Mouse (Mus musculus) layer of hippocampus, postnatal 14 days (tissue): Measurements from ENCODE around the gene Gm38100. TPM values are rescaled to one million over a fixed set of nuclear protein-coding genes. Genes with fewer than 3 reads are reported as not detected.
A peak's percentile ranks its signal among the peaks of the same experiment; 100 is the strongest.

ENCODE experiments used
- DNase-seq, 2 experiments: peaks; one replicate each; pipeline ENCODE4 v3.0.0; 2021 to 2022; ENCODE audit warnings: low spot score in 2 of 2, mixed read lengths in 1 of 2
- long read RNA-seq, 2 experiments: library from polyadenylated mRNA; stranded (forward); transcript quantifications; one replicate each; pipeline ENCODE4 v2.0.0; 2021
- total RNA-seq, 2 experiments: library from RNA; stranded (reverse); gene quantifications; 2 replicates each; pipeline ENCODE4 v1.2.3; 2021

Gene Gm38100
- not detected for total RNA-seq
- long read RNA-seq, experiment 1, result 0 reads
- long read RNA-seq, experiment 2, result 0 reads

DNA sequence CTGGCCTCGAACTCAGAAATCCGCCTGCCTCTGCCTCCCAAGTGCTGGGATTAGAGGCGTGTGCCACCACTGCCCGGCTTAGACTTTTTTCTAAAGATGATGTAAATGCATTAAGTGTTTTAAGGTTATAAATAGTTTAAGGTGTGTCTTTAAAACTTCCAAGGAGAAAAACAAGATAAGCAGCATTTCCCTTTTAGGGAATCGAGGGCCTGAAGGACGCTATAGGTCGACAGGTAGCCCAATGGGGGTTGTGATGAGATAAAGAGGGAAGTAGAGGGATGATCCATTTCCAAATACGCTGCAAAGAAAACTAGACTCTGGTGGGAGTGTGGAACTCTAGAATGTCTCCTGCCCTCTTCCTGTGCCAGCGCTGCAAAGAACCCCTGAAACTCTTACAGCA lies at the start of gene Gm38100:
Gene Gm38100, plus strand, starts transcription at position 301 of the 400 bp plus-strand sequence.
- DNase-seq, result no peak

DNA sequence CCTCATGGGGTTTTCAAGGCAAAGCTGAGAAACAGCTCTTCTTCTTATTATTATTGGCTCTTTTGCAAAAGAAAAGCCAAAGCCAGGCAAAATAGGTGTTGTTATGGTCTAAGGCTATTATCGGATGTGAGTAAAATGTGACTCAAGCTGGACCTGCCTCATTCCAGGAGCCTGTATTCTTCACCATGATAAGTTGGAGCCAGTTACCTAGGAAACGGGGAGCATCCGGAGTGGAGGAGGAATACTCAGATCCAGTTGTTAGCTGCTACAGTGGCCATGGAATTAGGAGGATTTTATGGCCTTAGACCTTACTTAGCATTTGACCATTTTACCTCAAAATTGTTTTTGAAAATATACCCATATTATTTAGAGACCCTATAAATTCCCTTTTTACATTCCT lies 49.4 kb upstream of the Gm38100 start:
- no peak for DNase-seq

DNA sequence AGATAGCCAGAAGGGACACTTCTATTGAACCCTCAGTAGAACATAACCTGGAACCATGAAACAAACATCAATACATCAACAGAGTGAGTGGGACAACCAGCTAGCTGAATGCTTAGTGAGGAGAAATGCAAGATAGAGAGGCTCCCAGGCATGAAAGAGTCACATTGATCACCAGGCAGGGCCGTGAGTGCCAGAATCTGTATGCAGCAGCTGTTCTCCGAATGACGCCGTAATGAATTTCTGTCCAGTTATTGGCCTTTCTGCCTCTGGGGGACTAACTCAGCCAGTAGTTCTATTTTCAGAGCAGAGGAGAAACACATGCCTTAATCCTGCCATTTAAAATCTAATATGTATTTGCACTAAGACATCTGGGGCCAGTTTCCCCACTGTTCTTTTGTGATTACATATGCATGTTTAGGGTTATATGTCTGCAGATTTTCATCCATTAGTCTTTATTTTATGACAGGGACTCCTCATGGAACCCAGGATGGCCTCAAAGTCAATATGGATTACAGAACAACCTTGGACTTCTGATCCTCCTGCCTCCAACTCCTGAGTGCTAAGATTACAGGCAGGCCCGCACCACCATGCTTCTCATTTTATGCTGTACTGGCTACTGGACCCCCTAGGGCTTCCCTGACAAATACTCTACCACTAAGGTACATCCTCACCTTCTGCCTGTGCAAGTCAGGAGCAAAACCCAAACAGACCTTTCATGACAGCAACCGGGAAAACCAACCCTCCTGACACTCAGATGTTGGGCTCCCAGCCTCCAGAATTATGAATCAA lies 47.9 kb upstream of the Gm38100 start:
- DNase-seq, result no peak

GRCm38 (mm10) chr1:175880453-175881296 lies 39.5 kb upstream of the Gm38100 start, which contains the start of gene Exo1:
TSS of gene Exo1 (plus strand) at chr1:175880581.
- DNase-seq, result peak; percentile 85 to 92

DNA sequence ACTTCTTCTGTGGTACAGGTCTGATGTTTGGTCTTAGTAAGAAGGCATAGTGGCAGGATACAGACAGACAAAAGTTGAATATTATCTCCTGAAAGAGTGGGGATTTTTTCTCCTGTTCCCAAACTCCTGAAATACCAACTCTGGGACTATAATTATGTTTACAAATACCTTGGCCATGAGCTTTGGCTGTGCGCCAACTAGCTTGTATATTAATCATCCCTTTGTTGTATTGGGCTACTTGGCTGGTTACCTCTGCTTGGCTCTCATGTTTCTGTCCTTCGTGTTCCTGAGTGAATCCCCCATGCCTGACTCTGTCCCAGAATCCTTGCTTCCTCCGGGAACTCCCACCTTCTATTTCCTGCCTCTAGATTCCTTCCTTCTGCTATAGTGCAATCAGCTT lies 36.7 kb upstream of the Gm38100 start:
- DNase-seq, result no peak

GRCm38 (mm10) chr1:175893263-175893662 lies 26.9 kb upstream of the Gm38100 start:
- no peak for DNase-seq

DNA sequence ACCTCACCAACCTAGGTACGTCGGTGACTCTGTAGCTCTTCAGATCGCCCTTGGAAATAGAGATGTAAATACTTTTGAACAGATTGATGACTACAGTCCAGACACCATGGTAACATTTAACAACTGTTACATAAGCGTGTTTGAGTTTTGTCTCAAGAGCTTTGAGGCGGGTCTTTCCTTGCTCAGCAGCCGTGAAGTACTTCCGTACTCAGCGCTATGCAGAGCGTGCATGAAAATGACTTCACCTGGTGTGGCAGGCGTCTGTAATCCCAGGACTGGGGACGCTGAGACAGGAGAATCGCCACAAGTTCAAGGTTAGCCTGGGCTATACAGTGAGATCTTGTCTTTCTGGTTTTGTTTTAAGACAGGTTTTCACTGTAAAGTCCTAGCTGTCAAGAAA lies 26.4 kb upstream of the Gm38100 start:
- DNase-seq, result no peak

DNA sequence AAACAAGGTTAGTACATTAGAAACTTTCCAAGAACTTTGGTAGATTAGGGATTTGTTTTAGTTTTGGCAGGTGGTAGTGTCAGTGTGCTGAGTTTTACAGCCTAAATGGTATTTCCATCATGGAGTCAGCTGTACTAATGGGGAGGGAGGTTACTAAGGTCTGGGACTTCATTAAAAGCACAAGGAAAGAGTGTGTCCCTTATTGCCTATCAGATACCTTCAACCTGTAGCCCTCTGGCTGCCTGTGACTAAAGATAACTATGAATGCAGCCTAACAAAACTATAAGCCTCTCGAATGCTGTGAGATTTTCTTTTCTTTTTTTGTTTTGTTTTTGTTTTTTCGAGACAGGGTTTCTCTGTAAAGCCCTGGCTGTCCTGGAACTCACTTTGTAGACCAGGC lies 8.9 kb upstream of the Gm38100 start:
- no peak for DNase-seq

DNA sequence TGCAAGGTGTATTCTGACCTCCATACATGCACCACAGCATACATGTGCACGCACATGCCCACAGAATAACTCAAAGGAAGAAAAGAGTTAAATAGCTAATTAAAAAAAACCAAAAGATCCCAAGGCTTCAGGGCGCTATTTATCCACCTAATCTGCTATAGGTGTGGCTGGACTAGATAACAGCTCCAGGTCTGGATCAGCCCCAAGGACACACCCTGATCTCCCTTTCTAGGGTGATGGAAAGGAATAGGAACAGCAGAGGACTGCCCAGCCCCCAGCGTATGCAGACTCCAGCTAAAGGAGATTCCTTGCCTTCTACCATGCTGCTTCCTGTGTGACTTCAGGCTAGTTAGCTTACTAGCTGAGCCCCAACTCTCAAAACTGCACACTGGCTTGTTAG lies 8.1 kb upstream of the Gm38100 start:
- no peak for DNase-seq

- DNase-seq, result no peak
Observed at GRCm38 (mm10) chr1:175913728-175914303, 6.3 kb upstream of the Gm38100 start.

DNA sequence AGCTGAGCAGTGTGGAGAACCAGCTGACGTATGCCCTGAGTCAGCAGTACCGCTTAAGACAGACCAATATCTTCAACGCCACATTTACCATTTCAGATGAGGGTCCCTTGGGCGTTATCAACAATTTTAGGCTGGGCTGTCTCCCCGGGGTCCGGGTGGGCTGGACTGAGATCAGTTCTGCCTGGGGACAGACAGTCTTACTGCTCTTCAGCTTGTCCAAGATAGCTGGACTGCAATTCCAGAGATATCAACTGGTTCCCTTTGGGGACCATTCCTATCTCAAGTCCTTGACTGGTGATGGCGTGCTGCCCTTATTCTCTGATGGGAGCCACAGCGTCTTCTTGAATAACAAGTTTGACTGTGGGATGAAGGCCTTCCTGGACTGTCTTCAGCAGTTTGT lies 962 bp downstream of the Gm38100 start:
- no peak for DNase-seq

DNA sequence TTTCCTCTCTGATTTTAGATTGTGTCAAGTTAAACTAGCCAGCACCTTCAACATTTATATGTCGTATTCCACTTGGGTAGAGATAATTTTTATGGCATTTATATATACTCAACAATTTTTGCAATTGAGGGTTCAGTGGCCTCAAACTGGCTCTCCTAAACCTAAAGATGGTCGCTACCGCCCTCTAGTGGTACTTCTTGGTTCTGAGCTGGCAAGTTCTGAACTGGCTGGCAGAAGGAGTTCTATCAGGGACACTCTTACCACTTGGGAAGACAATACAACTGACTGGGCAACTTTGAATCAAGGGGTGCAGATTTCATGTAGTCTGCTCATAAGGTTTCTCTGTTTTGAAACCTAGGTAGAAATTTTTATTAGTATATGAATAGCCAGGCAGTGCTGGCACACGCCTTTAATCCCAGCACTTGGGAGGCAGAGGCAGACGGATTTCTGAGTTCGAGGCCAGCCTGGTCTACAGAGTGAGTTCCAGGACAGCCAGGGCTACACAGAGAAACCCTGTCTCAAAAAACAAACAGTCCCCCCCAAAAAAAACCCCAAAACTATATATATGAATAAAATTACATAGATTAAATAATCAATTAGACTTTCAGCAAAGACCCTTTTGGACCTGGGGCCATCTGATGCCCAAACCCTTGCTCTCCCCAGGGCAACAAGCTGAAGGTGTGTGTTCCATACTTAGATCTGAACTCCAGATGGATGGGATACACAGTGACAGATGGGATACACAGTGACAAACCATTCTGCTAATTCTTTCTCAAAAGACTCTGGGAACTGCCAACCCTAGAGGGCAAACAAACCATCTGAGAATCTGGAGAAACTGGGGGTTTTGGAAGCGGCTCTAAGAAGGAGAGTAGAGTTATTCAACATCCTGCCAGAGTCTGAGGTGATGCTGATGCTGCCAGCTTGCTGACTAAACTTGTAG lies 4.0 kb downstream of the Gm38100 start:
- DNase-seq, result peak; percentile 64 to 82

DNA sequence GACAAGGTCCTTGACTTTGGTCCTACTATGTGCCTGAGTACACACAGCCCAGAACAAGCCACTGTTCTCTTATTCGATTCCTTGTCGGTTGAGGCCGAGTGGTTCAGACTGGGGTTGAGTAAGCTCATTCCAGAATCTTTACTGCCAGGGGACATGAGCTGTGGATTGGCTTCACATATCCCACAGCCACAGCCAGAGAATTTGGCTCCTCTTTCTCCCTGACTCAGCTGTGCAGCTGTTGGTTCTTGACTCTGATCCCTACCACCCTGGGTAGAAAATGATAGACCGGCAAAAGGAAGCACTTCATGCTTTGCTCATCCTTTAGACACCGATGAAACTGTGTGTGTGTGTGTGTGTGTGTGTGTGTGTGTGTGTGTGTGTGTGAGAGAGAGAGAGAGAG lies 11.3 kb downstream of the Gm38100 start:
- DNase-seq, result no peak

GRCm38 (mm10) chr1:175936282-175936737 lies 16.2 kb downstream of the Gm38100 start:
- peak; percentile 70 to 86 for DNase-seq

DNA sequence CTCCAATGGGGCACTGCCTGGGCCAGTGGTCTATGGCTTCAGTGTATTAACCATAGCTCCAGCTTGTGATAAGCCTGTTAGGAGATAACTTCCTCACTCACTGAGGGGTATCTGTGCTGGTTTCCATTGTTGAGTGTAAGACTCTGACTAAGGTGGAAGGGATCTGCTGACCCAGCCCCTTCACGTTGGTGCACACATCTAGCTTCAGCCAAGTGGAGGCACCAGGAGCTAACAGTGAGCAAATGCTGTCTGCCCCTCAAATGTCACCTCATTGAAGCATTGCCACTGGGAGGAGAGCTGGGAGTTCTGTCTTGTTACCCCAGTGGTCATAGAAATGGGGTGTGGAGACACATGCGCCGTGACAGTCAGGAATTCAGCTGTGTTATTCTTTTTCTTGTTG lies 18.6 kb downstream of the Gm38100 start:
- no peak for DNase-seq

GRCm38 (mm10) chr1:175943168-175943567 lies 23.0 kb downstream of the Gm38100 start:
- DNase-seq, result no peak

DNA sequence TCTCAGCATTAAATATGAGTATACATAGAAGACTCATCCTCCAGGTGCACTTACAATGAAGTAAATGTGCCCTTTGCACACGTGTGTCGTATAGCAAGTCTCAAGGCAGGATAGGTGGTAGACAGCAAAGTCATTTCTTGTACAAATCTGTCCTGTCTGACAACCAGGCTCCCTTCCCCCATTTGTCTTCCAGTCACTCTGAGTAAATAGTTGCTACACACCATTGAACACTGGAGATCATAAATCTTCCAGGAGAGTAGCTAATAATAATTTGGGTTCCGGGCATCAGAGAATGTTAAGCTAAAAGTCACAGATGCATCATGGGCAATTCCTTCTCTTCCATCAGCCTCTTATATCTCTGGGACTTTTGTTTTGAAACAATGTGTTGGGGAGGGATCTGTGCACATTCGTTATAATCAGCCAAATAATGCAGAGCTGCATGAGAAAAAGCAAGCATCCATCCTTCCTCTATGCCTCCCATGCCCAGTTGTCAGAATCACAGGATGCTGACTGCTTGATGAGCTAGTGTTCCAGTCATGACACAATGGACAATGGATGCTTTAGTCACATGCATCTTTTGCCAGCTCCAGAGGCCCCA lies 26.7 kb downstream of the Gm38100 start:
- DNase-seq, result no peak

DNA sequence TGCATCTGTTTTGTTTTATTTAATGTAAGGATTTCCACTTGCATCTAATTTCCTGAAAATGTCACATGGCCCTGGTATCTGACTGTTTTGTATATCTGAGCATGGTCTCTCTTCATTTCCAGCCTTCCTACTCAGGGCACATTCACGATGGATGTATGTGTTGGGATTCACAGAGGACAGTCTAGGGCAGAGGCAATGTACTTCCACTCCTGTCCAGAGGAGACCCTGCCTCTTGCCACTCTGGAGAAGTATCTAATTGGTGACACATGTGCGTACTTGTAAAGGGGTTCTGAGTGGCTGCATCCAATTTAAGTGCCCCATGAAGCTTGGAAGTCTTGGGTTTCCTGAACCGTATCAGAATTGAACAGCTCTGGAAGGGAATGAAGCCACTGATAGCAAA lies 30.3 kb downstream of the Gm38100 start:
- no peak for DNase-seq

GRCm38 (mm10) chr1:175950851-175951250 lies 30.7 kb downstream of the Gm38100 start:
- no peak for DNase-seq

DNA sequence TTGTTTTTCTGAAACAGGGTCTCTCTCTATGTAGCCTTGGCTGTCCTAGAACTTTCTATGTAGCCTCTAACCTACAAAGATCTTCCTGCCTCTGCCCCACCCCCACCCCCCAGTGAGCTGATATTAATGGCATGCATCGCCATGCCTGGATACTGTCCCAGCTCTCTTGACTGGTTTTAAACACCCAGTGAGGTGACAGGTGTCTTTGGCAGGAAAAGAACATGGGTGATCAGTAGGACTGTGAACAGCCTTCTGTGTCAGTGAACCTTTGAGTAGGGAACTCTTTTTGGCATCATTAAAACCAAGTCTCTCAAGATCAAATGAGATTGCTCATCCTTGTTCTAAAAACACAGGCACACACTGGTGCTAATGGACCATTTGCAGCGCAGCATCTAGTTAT lies 41.7 kb downstream of the Gm38100 start:
- no peak for DNase-seq
